Mouse (Mus musculus) stomach, postnatal 0 days (tissue): ENCODE measurements around the gene Pacs2.

Source experiments
- CTCF ChIP-seq: IDR thresholded peaks from 2 replicates; pipeline ENCODE4 v1.5.1; 2016; ENCODE audit warnings: antibody characterized with exemption, low read depth, mild to moderate bottlenecking, moderate library complexity
- EP300 ChIP-seq: optimal IDR thresholded peaks from 2 replicates; pipeline ENCODE3; 2016; ENCODE audit warnings: antibody characterized with exemption

- no peak for TF ChIP-seq CTCF
- TF ChIP-seq EP300: no peak
Observed at GRCm38 (mm10) chr12:113046861-113047260, 32.6 kb downstream of the Pacs2 start.
